Mouse (Mus musculus): ENCODE measurements around the gene Entpd3.

Entpd3 gene

GRCm38 (mm10) chr9:120594839-120595238, 55.2 kb downstream of the Entpd3 start:
- Histone ChIP-seq H3K36me3 (ENCODE audit: insufficient read depth, low read length) (no peaks in the 10 kb centered on the region), H3K9me3 (ENCODE audit: low read length) (no peaks in the 10 kb centered on the region; the same call in 1 of the 2 replicates), H3K4me3 (replicated peaks; ENCODE audit: low read length) (no peak overlapping the region), H3K4me1 (replicated peaks; ENCODE audit: low read depth, low read length) (peaks cover 25% of the 10 kb centered on the region), H3K27me3 (ENCODE audit: insufficient read depth, low read length) (peaks cover 15% of the 10 kb centered on the region)
- no peak for TF ChIP-seq POU5F1 (IDR thresholded peaks at IDR 0.05; ENCODE audit: borderline replicate concordance, low read length)
- TF ChIP-seq CTCF (conservative IDR thresholded peaks at IDR 0.05; ENCODE audit: low read length) = no peak
- TF ChIP-seq NANOG (IDR thresholded peaks at IDR 0.05; ENCODE audit: borderline replicate concordance, low read length) = no peak

GRCm38 (mm10) chr9:120595306-120595705, 55.7 kb downstream of the Entpd3 start:
- H3K4me3 ChIP-seq (replicated peaks; ENCODE audit: low read length) = no peak overlapping the region
- H3K4me1 ChIP-seq (replicated peaks; ENCODE audit: low read depth, low read length) = peaks cover 25% of the 10 kb centered on the region
- no peaks in the 10 kb centered on the region for H3K36me3 ChIP-seq (ENCODE audit: insufficient read depth, low read length)
- TF ChIP-seq NANOG (IDR thresholded peaks at IDR 0.05; ENCODE audit: borderline replicate concordance, low read length) (no peak), POU5F1 (IDR thresholded peaks at IDR 0.05; ENCODE audit: borderline replicate concordance, low read length) (no peak), CTCF (conservative IDR thresholded peaks at IDR 0.05; ENCODE audit: low read length) (no peak)
- peaks cover 15% of the 10 kb centered on the region for H3K27me3 ChIP-seq (ENCODE audit: insufficient read depth, low read length)
- no peaks in the 10 kb centered on the region; the same call in 1 of the 2 replicates for H3K9me3 ChIP-seq (ENCODE audit: low read length)

GRCm38 (mm10) chr9:120601488-120602171, 62.0 kb downstream of the Entpd3 start:
- no peaks in the 10 kb centered on the region for H3K27me3 ChIP-seq (ENCODE audit: insufficient read depth, low read length)
- no peak overlapping the region for H3K4me3 ChIP-seq (replicated peaks; ENCODE audit: low read length)
- no peaks in the 10 kb centered on the region for H3K36me3 ChIP-seq (ENCODE audit: insufficient read depth, low read length)
- H3K9me3 ChIP-seq (ENCODE audit: low read length) = peaks cover 9% of the 10 kb centered on the region
- peaks cover 12% of the 10 kb centered on the region for H3K4me1 ChIP-seq (replicated peaks; ENCODE audit: low read depth, low read length)
- TF ChIP-seq POU5F1 (IDR thresholded peaks at IDR 0.05; ENCODE audit: borderline replicate concordance, low read length) (no peak), CTCF (conservative IDR thresholded peaks at IDR 0.05; ENCODE audit: low read length) (peak; percentile 88)

- Histone ChIP-seq H3K9me3 (ENCODE audit: low read length) (peaks cover 9% of the 10 kb centered on the region), H3K4me3 (replicated peaks; ENCODE audit: low read length) (peak overlapping the region; percentile 32; the same call in 1 of the 2 replicates), H3K27me3 (ENCODE audit: insufficient read depth, low read length) (no peaks in the 10 kb centered on the region), H3K4me1 (replicated peaks; ENCODE audit: low read depth, low read length) (peaks cover 12% of the 10 kb centered on the region), H3K36me3 (ENCODE audit: insufficient read depth, low read length) (no peaks in the 10 kb centered on the region)
- TF ChIP-seq NANOG (IDR thresholded peaks at IDR 0.05; ENCODE audit: borderline replicate concordance, low read length) = no peak
- no peak for TF ChIP-seq CTCF (conservative IDR thresholded peaks at IDR 0.05; ENCODE audit: low read length)
- no peak for TF ChIP-seq POU5F1 (IDR thresholded peaks at IDR 0.05; ENCODE audit: borderline replicate concordance, low read length)
Observed at GRCm38 (mm10) chr9:120602172-120602838, 62.7 kb downstream of the Entpd3 start.

- TF ChIP-seq NANOG (IDR thresholded peaks at IDR 0.05; ENCODE audit: borderline replicate concordance, low read length) (no peak), CTCF (conservative IDR thresholded peaks at IDR 0.05; ENCODE audit: low read length) (peak; percentile 59)
- H3K4me3 ChIP-seq (replicated peaks; ENCODE audit: low read length) = peak overlapping the region; percentile 32; the same call in 1 of the 2 replicates
Observed at GRCm38 (mm10) chr9:120602839-120603511, 63.4 kb downstream of the Entpd3 start.

GRCm38 (mm10) chr9:120603512-120603908, 63.9 kb downstream of the Entpd3 start:
- H3K4me1 ChIP-seq (replicated peaks; ENCODE audit: low read depth, low read length) = peaks cover 12% of the 10 kb centered on the region
- no peaks in the 10 kb centered on the region for H3K36me3 ChIP-seq (ENCODE audit: insufficient read depth, low read length)
- no peak overlapping the region for H3K4me3 ChIP-seq (replicated peaks; ENCODE audit: low read length)
- TF ChIP-seq POU5F1 (IDR thresholded peaks at IDR 0.05; ENCODE audit: borderline replicate concordance, low read length) = no peak
- TF ChIP-seq CTCF (conservative IDR thresholded peaks at IDR 0.05; ENCODE audit: low read length) = no peak
- no peak for TF ChIP-seq NANOG (IDR thresholded peaks at IDR 0.05; ENCODE audit: borderline replicate concordance, low read length)
- H3K9me3 ChIP-seq (ENCODE audit: low read length) = peaks cover 22% of the 10 kb centered on the region
- no peaks in the 10 kb centered on the region for H3K27me3 ChIP-seq (ENCODE audit: insufficient read depth, low read length)

More at GRCm38 (mm10) chr9:120602839-120603511, 63.4 kb downstream of the Entpd3 start:
- no peaks in the 10 kb centered on the region for H3K27me3 ChIP-seq (ENCODE audit: insufficient read depth, low read length)
- peaks cover 16% of the 10 kb centered on the region for H3K9me3 ChIP-seq (ENCODE audit: low read length)
- H3K4me1 ChIP-seq (replicated peaks; ENCODE audit: low read depth, low read length) = peaks cover 12% of the 10 kb centered on the region
- no peaks in the 10 kb centered on the region for H3K36me3 ChIP-seq (ENCODE audit: insufficient read depth, low read length)

- H3K27me3 ChIP-seq (ENCODE audit: insufficient read depth, low read length) = no peaks in the 10 kb centered on the region
- no peak overlapping the region for H3K4me3 ChIP-seq (replicated peaks; ENCODE audit: low read length)
- peaks cover 12% of the 10 kb centered on the region for H3K4me1 ChIP-seq (replicated peaks; ENCODE audit: low read depth, low read length)
- no peak for TF ChIP-seq CTCF (conservative IDR thresholded peaks at IDR 0.05; ENCODE audit: low read length)
- TF ChIP-seq POU5F1 (IDR thresholded peaks at IDR 0.05; ENCODE audit: borderline replicate concordance, low read length) = no peak
- no peak for TF ChIP-seq NANOG (IDR thresholded peaks at IDR 0.05; ENCODE audit: borderline replicate concordance, low read length)
- H3K36me3 ChIP-seq (ENCODE audit: insufficient read depth, low read length) = no peaks in the 10 kb centered on the region
- peaks cover 24% of the 10 kb centered on the region for H3K9me3 ChIP-seq (ENCODE audit: low read length)
Observed at GRCm38 (mm10) chr9:120603956-120604355, 64.3 kb downstream of the Entpd3 start.

GRCm38 (mm10) chr9:120611055-120611454, 71.4 kb downstream of the Entpd3 start:
- H3K4me1 ChIP-seq (replicated peaks; ENCODE audit: low read depth, low read length) = no peaks in the 10 kb centered on the region
- no peak overlapping the region for H3K4me3 ChIP-seq (replicated peaks; ENCODE audit: low read length)
- H3K36me3 ChIP-seq (ENCODE audit: insufficient read depth, low read length) = no peaks in the 10 kb centered on the region
- TF ChIP-seq NANOG (IDR thresholded peaks at IDR 0.05; ENCODE audit: borderline replicate concordance, low read length) = no peak
- no peaks in the 10 kb centered on the region for H3K27me3 ChIP-seq (ENCODE audit: insufficient read depth, low read length)
- H3K9me3 ChIP-seq (ENCODE audit: low read length) = peaks cover 18% of the 10 kb centered on the region

Measured in E14TG2a.4 (cell line).